Mouse (Mus musculus) limb, embryonic 14.5 days (tissue): Measurements from ENCODE around the gene Tbx10. TPM values are rescaled to one million over a fixed set of nuclear protein-coding genes. Genes with fewer than 3 reads are reported as not detected.

Experiments used
- ATAC-seq: fragments of 200-750 bp; cut with Nextera tagmentation; 2 replicates; pipeline ENCODE4 v1.8.0; 2017; ENCODE audit warnings: low read depth, moderate number of reproducible peaks, moderate TSS enrichment; ENCODE audit not compliant: low FRiP score
- DNase-seq: peaks from one replicate; pipeline ENCODE4 v3.0.0-alpha.2; 2015; ENCODE audit warnings: low spot score
- H3K27ac ChIP-seq: fragments of 300-500 bp; sonication (generic); replicated peaks from 2 replicates; pipeline ENCODE4 v1.5.1; 2014; ENCODE audit warnings: low read depth, mild to moderate bottlenecking, low read length, moderate library complexity, mixed read lengths
- H3K27me3 ChIP-seq: fragments of 300-500 bp; sonication (generic); 2 replicates; pipeline ENCODE4 v1.6.1; 2014; ENCODE audit warnings: low read length, mixed read lengths; ENCODE audit not compliant: control insufficient read depth, insufficient read depth
- H3K36me3 ChIP-seq: fragments of 300-500 bp; sonication (generic); 2 replicates; pipeline ENCODE4 v1.6.1; 2014; ENCODE audit warnings: mild to moderate bottlenecking, low read length, moderate library complexity, mixed read lengths; ENCODE audit not compliant: control insufficient read depth, insufficient read depth
- H3K4me1 ChIP-seq: fragments of 300-500 bp; sonication (generic); 2 replicates; pipeline ENCODE4 v1.6.1; 2014; ENCODE audit warnings: antibody characterized with exemption, low read length, mixed read lengths; ENCODE audit not compliant: control insufficient read depth, insufficient read depth
- H3K4me2 ChIP-seq: fragments of 300-500 bp; sonication (generic); replicated peaks from 2 replicates; pipeline ENCODE4 v1.6.1; 2014; ENCODE audit warnings: low read depth, mild to moderate bottlenecking, low read length, moderate library complexity; ENCODE audit not compliant: severe bottlenecking
- H3K4me3 ChIP-seq: fragments of 300-500 bp; sonication (generic); replicated peaks from 2 replicates; pipeline ENCODE4 v1.5.1; 2014; ENCODE audit warnings: low read length
- H3K9ac ChIP-seq: fragments of 300-500 bp; sonication (generic); 2 replicates; pipeline ENCODE4 v1.6.1; 2014; ENCODE audit warnings: mild to moderate bottlenecking, low read depth, low read length, moderate library complexity; ENCODE audit not compliant: severe bottlenecking
- H3K9me3 ChIP-seq: fragments of 300-500 bp; sonication (generic); 2 replicates; pipeline ENCODE4 v1.6.1; 2016; ENCODE audit warnings: low read length; ENCODE audit not compliant: control insufficient read depth
- POLR2A ChIP-seq: fragments of 200-500 bp; IDR thresholded peaks from 2 replicates; pipeline ENCODE4 v1.8.0; 2012; ENCODE audit warnings: inconsistent platforms, mild to moderate bottlenecking, moderate library complexity, borderline replicate concordance; ENCODE audit not compliant: insufficient read depth, insufficient read length; ENCODE audit errors: extremely low read depth
- WGBS: fragments of 180-500 bp; shearing (Covaris S2); extraction: QIAGEN DNeasy Blood & Tissue Kit; methylation state at CpG from one replicate; pipeline ENCODE4 v1.1.7; 2014; 5-methylcytosine and 5-hydroxymethylcytosine counted together
- polyA plus RNA-seq, 2 experiments: library from polyadenylated mRNA; depleted of rRNA in 1 of 2; stranded (reverse) in 1 of 2; unstranded in 1 of 2; fragments of >200 nt; fragmentation: Nextera tagmentation in 1 of 2; extraction: Ambion mirVana in 1 of 2; gene quantifications; 2 replicates each; pipeline versions ENCODE4 v1.2.1 to v1.2.3; 2012 to 2014

The Tbx10 gene
- polyA plus RNA-seq, 2 experiments, result 0.08 to 0.28 TPM

- Histone ChIP-seq H3K4me1 (peaks cover 4% of the 10 kb centered on the region; the same call in 1 of the 2 replicates), H3K4me3 (no peak overlapping the region), H3K27me3 (no peaks in the 10 kb centered on the region), H3K27ac (no peak overlapping the region), H3K9me3 (no peaks in the 10 kb centered on the region), H3K36me3 (no peaks in the 10 kb centered on the region), H3K4me2 (no peak overlapping the region), H3K9ac (no peak overlapping the region)
- no peak for DNase-seq
- TF ChIP-seq POLR2A, result no peak
- WGBS, result 91% methylated on average over 3 of the region's 3 CpGs
- ATAC-seq, result no peak
Measured at GRCm38 (mm10) chr19:3995505-3995904, 3.0 kb downstream of the Tbx10 start.

- H3K4me2 ChIP-seq, result no peak overlapping the region
- no peak for TF ChIP-seq POLR2A
Measured at GRCm38 (mm10) chr19:3996106-3996505, 3.6 kb downstream of the Tbx10 start.

DNA sequence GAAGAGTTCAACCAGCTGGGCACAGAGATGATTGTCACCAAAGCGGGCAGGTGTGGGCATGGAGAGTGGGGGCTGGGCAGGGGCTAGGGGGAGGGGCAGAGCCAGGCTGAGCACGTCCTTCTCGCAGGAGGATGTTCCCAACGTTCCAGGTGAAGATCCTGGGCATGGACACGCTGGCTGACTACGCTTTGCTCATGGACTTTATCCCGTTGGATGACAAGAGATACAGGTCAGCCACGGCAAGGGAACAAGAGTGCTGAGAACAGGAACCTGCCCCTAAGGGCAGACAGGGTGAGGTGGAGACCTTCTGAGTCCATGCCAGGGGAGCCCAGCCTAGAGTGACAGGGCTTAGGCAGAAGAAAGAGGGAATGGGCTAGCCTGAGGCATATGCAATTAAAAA lies 4.2 kb downstream of the Tbx10 start:
- ATAC-seq, result no peak
- Histone ChIP-seq H3K4me1 (peaks cover 12% of the 10 kb centered on the region), H3K4me2 (no peak overlapping the region), H3K4me3 (no peak overlapping the region), H3K9ac (no peak overlapping the region), H3K27me3 (no peaks in the 10 kb centered on the region), H3K36me3 (no peaks in the 10 kb centered on the region), H3K9me3 (no peaks in the 10 kb centered on the region), H3K27ac (no peak overlapping the region)
- no peak for TF ChIP-seq POLR2A
- 75% methylated on average over 8 of the region's 8 CpGs for WGBS
- no peak for DNase-seq

More at GRCm38 (mm10) chr19:3996106-3996505, 3.6 kb downstream of the Tbx10 start:
- WGBS, result 63% methylated on average over 7 of the region's 7 CpGs
- H3K27me3 ChIP-seq, result no peaks in the 10 kb centered on the region
- ATAC-seq (no peak), DNase-seq (no peak)
- no peaks in the 10 kb centered on the region for H3K36me3 ChIP-seq
- peaks cover 7% of the 10 kb centered on the region for H3K4me1 ChIP-seq
- H3K9me3 ChIP-seq, result no peaks in the 10 kb centered on the region
- H3K4me3 ChIP-seq, result no peak overlapping the region
- no peak overlapping the region for H3K27ac ChIP-seq
- H3K9ac ChIP-seq, result no peak overlapping the region

GRCm38 (mm10) chr19:3997231-3997630 lies 4.7 kb downstream of the Tbx10 start:
- H3K4me1 ChIP-seq, result peaks cover 12% of the 10 kb centered on the region
- H3K4me3 ChIP-seq, result no peak overlapping the region
- no peak overlapping the region for H3K27ac ChIP-seq
- no peak overlapping the region for H3K9ac ChIP-seq
- no peaks in the 10 kb centered on the region for H3K9me3 ChIP-seq
- no peaks in the 10 kb centered on the region for H3K27me3 ChIP-seq
- ATAC-seq (no peak), DNase-seq (no peak)
- no peak for TF ChIP-seq POLR2A
- no peak overlapping the region for H3K4me2 ChIP-seq
- WGBS, result 64% methylated on average over 8 of the region's 8 CpGs
- H3K36me3 ChIP-seq, result no peaks in the 10 kb centered on the region

GRCm38 (mm10) chr19:3998335-3998734 lies 5.8 kb downstream of the Tbx10 start:
- no peak for ATAC-seq
- DNase-seq, result no peak

DNA sequence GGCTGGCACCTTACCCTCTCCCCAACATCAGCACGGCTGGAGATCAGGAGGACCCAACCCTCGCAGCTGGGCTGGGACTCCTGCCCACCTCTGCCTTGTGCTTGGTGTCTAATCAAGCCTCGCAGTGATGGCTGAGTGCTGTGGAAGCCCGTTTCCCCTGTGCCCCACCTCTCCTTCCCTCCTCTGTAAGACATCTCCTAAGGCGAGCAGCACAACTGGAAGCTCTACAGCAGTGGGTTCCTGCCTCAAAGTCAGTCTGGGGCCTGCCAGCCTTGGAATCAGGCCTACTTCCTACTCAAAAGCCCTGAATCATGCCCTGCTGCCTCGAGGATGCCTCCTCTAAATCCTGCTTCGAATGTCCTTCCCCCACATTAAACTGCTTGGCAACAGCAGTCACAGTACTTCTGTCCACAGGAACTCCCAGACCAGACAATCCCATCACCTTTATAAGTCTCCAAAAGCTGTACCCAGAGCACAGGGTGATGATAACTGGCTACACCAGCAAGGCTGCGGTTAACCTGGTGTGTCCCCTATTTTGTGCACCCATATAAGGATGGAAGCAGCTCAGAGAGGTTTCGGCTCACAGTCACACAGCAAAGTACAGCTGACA lies 6.7 kb downstream of the Tbx10 start:
- no peak for ATAC-seq
- Histone ChIP-seq H3K4me1 (peaks cover 12% of the 10 kb centered on the region), H3K9me3 (no peaks in the 10 kb centered on the region), H3K27me3 (no peaks in the 10 kb centered on the region), H3K27ac (no peak overlapping the region), H3K4me2 (peak overlapping the region; percentile 85), H3K4me3 (no peak overlapping the region; the same call in 1 of the 2 replicates), H3K9ac (no peak overlapping the region), H3K36me3 (peaks cover 3% of the 10 kb centered on the region; the same call in 1 of the 2 replicates)
- DNase-seq, result no peak
- 90% methylated on average over 9 of the region's 9 CpGs for WGBS
- TF ChIP-seq POLR2A, result no peak

More at GRCm38 (mm10) chr19:3998335-3998734, 5.8 kb downstream of the Tbx10 start:
- H3K4me3 ChIP-seq, result no peak overlapping the region
- TF ChIP-seq POLR2A, result no peak
- no peak overlapping the region for H3K27ac ChIP-seq
- WGBS, result 68% methylated on average over 8 of the region's 8 CpGs
- H3K36me3 ChIP-seq, result no peaks in the 10 kb centered on the region
- H3K4me1 ChIP-seq, result peaks cover 12% of the 10 kb centered on the region
- H3K9me3 ChIP-seq, result no peaks in the 10 kb centered on the region
- no peaks in the 10 kb centered on the region for H3K27me3 ChIP-seq
- H3K9ac ChIP-seq, result no peak overlapping the region
- no peak overlapping the region for H3K4me2 ChIP-seq
